Mouse (Mus musculus) A20 (cell line): ENCODE measurements around the gene Agr3.

Experiments
- DNase-seq: peaks from one replicate; pipeline ENCODE4 v3.0.0-alpha.2; 2011; ENCODE audit warnings: low read depth, low spot score

Agr3 gene

GRCm38 (mm10) chr12:35983472-35983871 is 58.1 kb downstream of the Agr3 start:
- DNase-seq: peak; percentile 27

GRCm38 (mm10) chr12:35984743-35985142 is 59.3 kb downstream of the Agr3 start:
- no peak for DNase-seq

- DNase-seq: no peak
Measured at GRCm38 (mm10) chr12:35992711-35993110, 67.3 kb downstream of the Agr3 start, which contains the start of gene Agr2. TSS of gene Agr2 (plus strand) at chr12:35992907.

GRCm38 (mm10) chr12:35993583-35993982 is 68.2 kb downstream of the Agr3 start:
- DNase-seq: no peak

- DNase-seq: no peak
Measured at GRCm38 (mm10) chr12:35994098-35994497, 68.7 kb downstream of the Agr3 start.

- peak; percentile 42 for DNase-seq
Measured at GRCm38 (mm10) chr12:35995799-35996198, 70.4 kb downstream of the Agr3 start.
